Mouse (Mus musculus) stomach, postnatal 0 days (tissue): ENCODE results near the gene Slc2a3. TPM values are rescaled to one million over a fixed set of nuclear protein-coding genes. Genes with fewer than 3 reads are reported as not detected.

Experiments used
- ATAC-seq: fragments of 200-750 bp; cut with Nextera tagmentation; 2 replicates; pipeline ENCODE4 v1.8.0; 2017; ENCODE audit not compliant: low FRiP score, low TSS enrichment
- DNase-seq: peaks from one replicate; pipeline ENCODE4 v3.0.0-alpha.2; 2016; ENCODE audit warnings: low spot score
- H3K27ac ChIP-seq: fragments of 300-500 bp; sonication (generic); replicated peaks from 2 replicates; pipeline ENCODE4 v1.5.1; 2014; ENCODE audit warnings: mild to moderate bottlenecking, control low read depth
- H3K27me3 ChIP-seq: fragments of 300-500 bp; sonication (generic); 2 replicates; pipeline ENCODE4 v1.6.1; 2014; ENCODE audit warnings: low read length; ENCODE audit not compliant: control insufficient read depth, insufficient read depth
- H3K36me3 ChIP-seq: fragments of 300-500 bp; sonication (generic); 2 replicates; pipeline ENCODE4 v1.6.1; 2014; ENCODE audit warnings: low read length, mixed read lengths; ENCODE audit not compliant: control insufficient read depth, insufficient read depth
- H3K4me1 ChIP-seq: fragments of 300-500 bp; sonication (generic); replicated peaks from 2 replicates; pipeline ENCODE4 v1.6.1; 2014; ENCODE audit warnings: antibody characterized with exemption; ENCODE audit not compliant: control insufficient read depth, insufficient read depth
- H3K4me2 ChIP-seq: fragments of 300-500 bp; sonication (generic); replicated peaks from 2 replicates; pipeline ENCODE4 v1.6.1; 2014; ENCODE audit warnings: low read depth, mild to moderate bottlenecking, control low read depth, moderate library complexity
- H3K4me3 ChIP-seq: fragments of 300-500 bp; sonication (generic); 2 replicates; pipeline ENCODE4 v1.5.1; 2014; ENCODE audit warnings: low read depth, low read length, control low read depth
- H3K9ac ChIP-seq: fragments of 300-500 bp; sonication (generic); 2 replicates; pipeline ENCODE4 v1.6.1; 2014; ENCODE audit warnings: mild to moderate bottlenecking, low read length, control low read depth, mixed read lengths
- H3K9me3 ChIP-seq: fragments of 300-500 bp; sonication (generic); 2 replicates; pipeline ENCODE4 v1.6.1; 2016; ENCODE audit warnings: low read length; ENCODE audit not compliant: control insufficient read depth
- CTCF ChIP-seq: IDR thresholded peaks from 2 replicates; pipeline ENCODE4 v1.5.1; 2016; ENCODE audit warnings: antibody characterized with exemption, low read depth, mild to moderate bottlenecking, moderate library complexity
- EP300 ChIP-seq: optimal IDR thresholded peaks from 2 replicates; pipeline ENCODE3; 2016; ENCODE audit warnings: antibody characterized with exemption
- WGBS: fragments of 180-500 bp; shearing (Covaris S2); extraction: QIAGEN DNeasy Blood & Tissue Kit; methylation state at CpG from one replicate; pipeline ENCODE4 v1.1.7; 2014; 5-methylcytosine and 5-hydroxymethylcytosine counted together
- polyA plus RNA-seq: library from polyadenylated mRNA; unstranded; fragments of >200 nt; fragmentation: Nextera tagmentation; extraction: Ambion mirVana; gene quantifications from 2 replicates; pipeline ENCODE4 v1.2.1, GENCODE M21; 2015

Slc2a3 gene
- polyA plus RNA-seq, 1 experiment from 2014 or later = 3.3 TPM

DNA sequence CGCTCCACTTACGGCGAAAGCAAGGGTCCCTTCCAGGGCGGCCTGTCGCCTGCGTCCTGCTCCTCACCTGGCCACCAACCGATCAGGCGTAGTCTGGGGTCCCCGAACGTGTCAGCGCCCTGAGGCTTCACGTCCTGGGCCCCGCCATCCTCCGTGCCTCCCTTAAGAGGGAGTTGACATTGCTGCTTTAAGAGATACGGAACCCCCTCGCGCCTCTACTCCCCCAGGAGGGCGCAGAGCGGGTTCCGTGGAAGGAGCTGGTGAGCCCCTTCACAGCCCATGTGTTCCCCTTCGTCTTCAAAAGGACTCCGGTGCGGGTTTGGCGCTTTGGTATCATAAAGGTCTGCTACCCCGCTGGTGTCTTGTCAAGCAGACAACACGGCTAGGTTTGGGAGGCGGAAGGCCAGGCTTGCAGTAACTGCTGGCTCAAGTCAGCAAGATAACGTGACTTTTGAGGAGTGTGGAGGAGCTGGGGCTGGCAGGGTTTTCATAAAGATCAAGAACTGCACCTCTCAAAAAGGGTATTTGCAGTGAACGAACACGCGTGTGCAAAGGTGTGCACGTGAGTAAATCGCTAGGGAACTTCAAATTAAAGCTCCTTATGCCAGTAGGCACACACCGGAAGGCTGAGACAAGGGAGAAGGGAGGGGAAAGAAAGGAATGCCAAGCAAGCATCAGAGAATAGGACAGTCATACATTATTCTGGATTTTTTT lies 518 bp upstream of the Slc2a3 start:
- Histone ChIP-seq H3K4me3 (peak overlapping the region; percentile 46), H3K36me3 (no peaks in the 10 kb centered on the region), H3K4me2 (peak overlapping the region; percentile 84), H3K27me3 (no peaks in the 10 kb centered on the region), H3K4me1 (peaks cover 10% of the 10 kb centered on the region; the same call in 1 of the 2 replicates), H3K27ac (peak overlapping the region; percentile 42; the same call in 1 of the 2 replicates), H3K9me3 (no peaks in the 10 kb centered on the region), H3K9ac (peak overlapping the region; percentile 61)
- WGBS = 3% methylated on average over 34 of the region's 34 CpGs
- ATAC-seq (peak; percentile 56), DNase-seq (peak; percentile 45)
- no peak for TF ChIP-seq CTCF
- TF ChIP-seq EP300 = no peak

DNA sequence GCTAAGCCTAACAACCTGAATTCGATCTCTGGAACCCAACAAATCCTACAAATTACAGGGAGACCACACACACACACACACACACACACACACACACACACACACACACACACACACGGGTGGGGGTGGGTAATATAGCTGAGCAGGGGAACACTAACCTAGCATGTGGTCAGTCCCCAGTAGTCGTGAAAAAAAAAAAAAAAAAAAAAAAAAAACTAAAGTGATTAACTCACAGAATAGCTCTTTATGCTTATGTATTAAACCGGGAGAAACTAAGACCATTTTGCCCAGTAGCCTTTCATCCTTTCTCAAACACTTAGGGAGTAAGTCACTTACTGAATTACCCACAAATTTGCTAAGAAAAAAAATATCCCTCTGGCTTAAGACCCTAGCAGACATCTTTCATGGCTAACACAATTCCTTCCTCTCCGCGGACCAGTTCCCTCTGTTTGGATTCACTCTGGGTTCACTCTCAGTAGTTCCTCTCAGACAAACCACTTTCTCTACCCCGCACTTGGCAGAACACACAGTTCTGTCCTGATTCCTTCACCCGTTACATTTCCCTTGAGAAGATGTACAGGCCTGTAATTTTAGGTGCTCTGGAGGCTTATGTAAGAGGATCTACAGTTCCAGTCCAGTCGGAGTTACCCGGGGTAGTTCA lies 670 bp downstream of the Slc2a3 start:
- ATAC-seq (no peak; the same call in 1 of the 2 replicates), DNase-seq (no peak)
- Histone ChIP-seq H3K27me3 (no peaks in the 10 kb centered on the region), H3K4me1 (peaks cover 10% of the 10 kb centered on the region; the same call in 1 of the 2 replicates), H3K4me3 (peak overlapping the region; percentile 46), H3K36me3 (no peaks in the 10 kb centered on the region), H3K9ac (peak overlapping the region; percentile 61; the same call in 1 of the 2 replicates), H3K4me2 (peak overlapping the region; percentile 84), H3K27ac (no peak overlapping the region; the same call in 1 of the 2 replicates), H3K9me3 (no peaks in the 10 kb centered on the region)
- 37% methylated on average over 10 of the region's 10 CpGs for WGBS
- TF ChIP-seq EP300 (no peak), CTCF (no peak)

- TF ChIP-seq EP300 (no peak), CTCF (no peak)
- WGBS = 63% methylated on average over 8 of the region's 8 CpGs
- no peak overlapping the region for H3K9ac ChIP-seq
- DNase-seq (peak; percentile 19), ATAC-seq (no peak)
- no peaks in the 10 kb centered on the region for H3K9me3 ChIP-seq
- no peaks in the 10 kb centered on the region for H3K36me3 ChIP-seq
- H3K27me3 ChIP-seq = no peaks in the 10 kb centered on the region
- H3K4me2 ChIP-seq = no peak overlapping the region
- no peak overlapping the region for H3K27ac ChIP-seq
- H3K4me1 ChIP-seq = no peaks in the 10 kb centered on the region
- no peak overlapping the region for H3K4me3 ChIP-seq
Observed at GRCm38 (mm10) chr6:122795254-122795935, 6.0 kb downstream of the Slc2a3 start.

DNA sequence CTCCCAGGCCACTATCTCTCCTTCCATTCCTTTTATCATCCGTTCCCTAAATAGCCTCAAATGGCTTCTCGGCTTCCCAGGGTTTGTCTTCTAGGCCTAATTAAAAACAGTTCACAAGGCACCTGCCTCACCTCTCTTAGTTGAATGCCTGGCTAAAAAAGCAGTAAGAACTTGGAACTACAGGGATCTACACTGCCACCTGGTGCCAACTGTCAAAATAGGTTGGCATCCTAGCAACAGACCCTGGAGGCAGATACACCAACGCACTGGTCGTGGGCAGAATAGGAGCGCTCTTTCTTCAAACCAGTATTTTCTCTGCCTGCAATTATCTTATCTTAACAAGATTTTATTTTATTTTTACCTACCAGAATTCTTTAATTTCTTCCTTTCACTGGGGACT lies 15.2 kb downstream of the Slc2a3 start:
- H3K27ac ChIP-seq = no peak overlapping the region
- 33% methylated on average over 5 of the region's 5 CpGs for WGBS
- no peaks in the 10 kb centered on the region for H3K27me3 ChIP-seq
- ATAC-seq = no peak
- TF ChIP-seq EP300 (no peak), CTCF (peak; percentile 82)
- H3K9me3 ChIP-seq = no peaks in the 10 kb centered on the region
- H3K9ac ChIP-seq = no peak overlapping the region
- DNase-seq = peak; percentile 62
- no peak overlapping the region for H3K4me2 ChIP-seq
- no peaks in the 10 kb centered on the region for H3K4me1 ChIP-seq
- no peaks in the 10 kb centered on the region for H3K36me3 ChIP-seq
- no peak overlapping the region for H3K4me3 ChIP-seq

GRCm38 (mm10) chr6:122784866-122785265 lies 16.6 kb downstream of the Slc2a3 start:
- ATAC-seq (no peak), DNase-seq (no peak)
- no peak overlapping the region for H3K9ac ChIP-seq
- 92% methylated on average over 3 of the region's 3 CpGs for whole genome bisulfite sequencing
- no peak for TF ChIP-seq EP300
- TF ChIP-seq CTCF = peak; percentile 55
- no peaks in the 10 kb centered on the region for H3K9me3 ChIP-seq
- no peaks in the 10 kb centered on the region for H3K36me3 ChIP-seq
- H3K27ac ChIP-seq = no peak overlapping the region
- H3K4me2 ChIP-seq = no peak overlapping the region
- H3K4me3 ChIP-seq = no peak overlapping the region
- H3K4me1 ChIP-seq = no peaks in the 10 kb centered on the region
- H3K27me3 ChIP-seq = no peaks in the 10 kb centered on the region
